Mouse (Mus musculus) midbrain, postnatal 0 days (tissue): ENCODE measurements at regions not wholly inside any gene's neighbourhood (a gene's known extent, or its start where the extent isn't known, plus 50 kb on each side); places are given as distances from the start of the nearest gene placed in this dataset.
A peak's percentile ranks its signal among the peaks of the same experiment; 100 is the strongest.

Source experiments
- ATAC-seq: fragments of 200-750 bp; cut with Nextera tagmentation; 2 replicates; pipeline ENCODE4 v1.8.0; 2017; ENCODE audit warnings: moderate number of reproducible peaks, mild to moderate bottlenecking, moderate TSS enrichment, moderate library complexity; ENCODE audit not compliant: low FRiP score
- DNase-seq: peaks from one replicate; pipeline ENCODE4 v3.0.0-alpha.2; 2015; ENCODE audit warnings: low spot score
- H3K27ac ChIP-seq: fragments of 300-500 bp; sonication (generic); 2 replicates; pipeline ENCODE4 v1.5.1; 2014; ENCODE audit warnings: low read depth, mild to moderate bottlenecking, low read length, mixed read lengths
- H3K27me3 ChIP-seq: fragments of 300-500 bp; sonication (generic); 2 replicates; pipeline ENCODE4 v1.6.1; 2014; ENCODE audit warnings: low read length, control low read depth, mixed read lengths; ENCODE audit not compliant: insufficient read depth
- H3K36me3 ChIP-seq: fragments of 300-500 bp; sonication (generic); 2 replicates; pipeline ENCODE4 v1.6.1; 2014; ENCODE audit warnings: low read length, control low read depth, mixed read lengths; ENCODE audit not compliant: insufficient read depth
- H3K4me1 ChIP-seq: fragments of 300-500 bp; sonication (generic); 2 replicates; pipeline ENCODE4 v1.6.1; 2014; ENCODE audit warnings: mild to moderate bottlenecking, control low read depth, antibody characterized with exemption, low read length, mixed read lengths; ENCODE audit not compliant: insufficient read depth
- H3K4me2 ChIP-seq: fragments of 300-500 bp; sonication (generic); 2 replicates; pipeline ENCODE4 v1.6.1; 2014; ENCODE audit warnings: low read depth, mild to moderate bottlenecking, low read length, mixed read lengths; ENCODE audit not compliant: poor library complexity, severe bottlenecking
- H3K4me3 ChIP-seq: fragments of 300-500 bp; sonication (generic); 2 replicates; pipeline ENCODE4 v1.5.1; 2014; ENCODE audit warnings: low read depth, mild to moderate bottlenecking, low read length, moderate library complexity
- H3K9ac ChIP-seq: fragments of 300-500 bp; sonication (generic); replicated peaks from 2 replicates; pipeline ENCODE4 v1.6.1; 2014; ENCODE audit warnings: mild to moderate bottlenecking, low read length, moderate library complexity, mixed read lengths; ENCODE audit not compliant: poor library complexity, severe bottlenecking
- H3K9me3 ChIP-seq: fragments of 300-500 bp; sonication (generic); 2 replicates; pipeline ENCODE4 v1.6.1; 2016; ENCODE audit warnings: low read length, control low read depth
- CTCF ChIP-seq: IDR thresholded peaks from 2 replicates; pipeline ENCODE4 v1.5.1; 2016; ENCODE audit warnings: antibody characterized with exemption, mild to moderate bottlenecking
- WGBS: fragments of 180-500 bp; shearing (Covaris S2); extraction: QIAGEN DNeasy Blood & Tissue Kit; methylation state at CpG from one replicate; pipeline ENCODE4 v1.1.7; 2014; 5-methylcytosine and 5-hydroxymethylcytosine counted together

GRCm38 (mm10) chr14:94541995-94542394 lies 651.5 kb upstream of the Pcdh9 start:
- ATAC-seq (no peak), DNase-seq (no peak)
- no peak for TF ChIP-seq CTCF
- Histone ChIP-seq H3K4me1 (no peaks in the 10 kb centered on the region), H3K9me3 (no peaks in the 10 kb centered on the region), H3K9ac (no peak overlapping the region), H3K27me3 (no peaks in the 10 kb centered on the region), H3K4me3 (no peak overlapping the region), H3K36me3 (no peaks in the 10 kb centered on the region), H3K4me2 (no peak overlapping the region), H3K27ac (no peak overlapping the region)
- WGBS: 88% methylated on average over 8 of the region's 8 CpGs

- Histone ChIP-seq H3K9ac (no peak overlapping the region), H3K27ac (no peak overlapping the region), H3K36me3 (no peaks in the 10 kb centered on the region), H3K4me2 (no peak overlapping the region), H3K27me3 (no peaks in the 10 kb centered on the region), H3K9me3 (no peaks in the 10 kb centered on the region), H3K4me1 (no peaks in the 10 kb centered on the region), H3K4me3 (no peak overlapping the region)
- WGBS: 93% methylated on average over 1 of the region's 1 CpGs
- TF ChIP-seq CTCF: no peak
- DNase-seq: no peak
- ATAC-seq: no peak
Measured at GRCm38 (mm10) chr14:94525648-94526047, 635.2 kb upstream of the Pcdh9 start.

DNA sequence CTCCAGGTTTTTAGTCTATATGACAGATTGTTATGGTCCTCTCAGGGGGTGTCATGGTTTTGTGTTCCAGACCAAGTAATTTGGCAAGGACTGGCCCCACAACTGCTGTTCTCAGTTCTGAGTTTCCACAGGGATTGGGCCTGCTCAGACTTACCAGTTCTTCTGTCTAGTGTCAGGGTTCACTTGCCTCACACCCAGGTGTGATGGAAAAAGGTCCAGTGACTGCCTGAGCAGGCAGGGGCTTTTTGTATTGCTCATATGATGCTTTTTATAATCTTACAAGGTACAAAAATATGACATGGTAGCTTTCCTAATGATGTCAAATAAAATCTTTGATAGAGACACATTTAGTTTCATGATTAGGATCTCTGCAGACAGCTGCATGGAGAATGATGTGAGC lies 634.8 kb upstream of the Pcdh9 start:
- Histone ChIP-seq H3K27me3 (no peaks in the 10 kb centered on the region), H3K4me2 (no peak overlapping the region), H3K9ac (no peak overlapping the region), H3K27ac (no peak overlapping the region), H3K4me3 (no peak overlapping the region), H3K9me3 (no peaks in the 10 kb centered on the region), H3K4me1 (no peaks in the 10 kb centered on the region), H3K36me3 (no peaks in the 10 kb centered on the region)
- ATAC-seq (no peak), DNase-seq (no peak)
- TF ChIP-seq CTCF: no peak

DNA sequence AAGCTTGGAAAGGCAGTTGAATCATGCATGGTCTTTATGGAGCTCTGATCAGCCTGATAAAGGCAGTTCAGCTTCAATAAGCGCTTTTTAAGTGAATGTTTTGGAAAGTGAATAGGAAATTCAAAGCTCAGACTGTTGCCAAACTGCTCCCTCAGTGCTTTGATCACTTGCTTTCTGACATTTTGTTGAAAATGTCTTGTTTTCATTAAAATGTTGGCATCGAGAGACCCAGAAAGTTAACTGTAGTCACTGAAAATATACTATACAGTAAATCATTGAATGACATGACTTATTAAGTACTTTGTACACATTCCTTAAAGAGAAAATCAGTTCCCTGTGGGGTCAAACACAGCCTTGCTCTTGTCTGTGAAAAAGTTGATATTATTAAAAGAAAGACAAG lies 631.5 kb upstream of the Pcdh9 start:
- no peak overlapping the region for H3K4me3 ChIP-seq
- H3K27ac ChIP-seq: no peak overlapping the region
- WGBS: 44% methylated on average over 2 of the region's 2 CpGs
- H3K4me1 ChIP-seq: no peaks in the 10 kb centered on the region
- no peaks in the 10 kb centered on the region for H3K36me3 ChIP-seq
- H3K4me2 ChIP-seq: no peak overlapping the region
- no peak for TF ChIP-seq CTCF
- ATAC-seq (no peak), DNase-seq (peak; percentile 15)
- H3K9ac ChIP-seq: no peak overlapping the region
- H3K27me3 ChIP-seq: no peaks in the 10 kb centered on the region
- H3K9me3 ChIP-seq: no peaks in the 10 kb centered on the region

DNA sequence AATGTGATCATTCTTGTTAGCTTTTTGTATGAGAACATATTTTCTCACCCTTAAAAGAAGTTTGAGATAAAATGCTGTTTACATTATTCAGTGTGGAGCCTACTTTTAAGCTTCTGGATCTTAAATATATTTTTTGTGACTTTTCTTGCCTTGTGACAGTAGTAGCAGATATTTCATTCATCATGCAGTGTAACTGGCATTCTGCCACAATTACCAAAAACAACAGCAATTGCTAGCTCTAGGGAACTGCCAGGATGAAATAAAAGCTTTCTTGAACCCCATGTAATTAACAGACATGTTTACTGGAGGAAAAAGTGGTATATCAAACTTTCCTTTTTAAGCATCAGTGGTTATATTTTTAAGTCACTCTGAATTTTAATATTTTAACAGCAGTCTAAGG lies 600.9 kb upstream of the Pcdh9 start:
- no peaks in the 10 kb centered on the region for H3K4me1 ChIP-seq
- H3K36me3 ChIP-seq: no peaks in the 10 kb centered on the region
- no peak overlapping the region for H3K4me2 ChIP-seq
- peak; percentile 7 for DNase-seq
- H3K27me3 ChIP-seq: no peaks in the 10 kb centered on the region
- H3K9ac ChIP-seq: no peak overlapping the region
- no peak for ATAC-seq
- no peak overlapping the region for H3K4me3 ChIP-seq
- H3K27ac ChIP-seq: no peak overlapping the region
- H3K9me3 ChIP-seq: no peaks in the 10 kb centered on the region
- TF ChIP-seq CTCF: no peak

GRCm38 (mm10) chr14:94475887-94476286 lies 585.4 kb upstream of the Pcdh9 start:
- no peak overlapping the region for H3K9ac ChIP-seq
- no peaks in the 10 kb centered on the region for H3K36me3 ChIP-seq
- no peak overlapping the region for H3K4me3 ChIP-seq
- H3K27me3 ChIP-seq: no peaks in the 10 kb centered on the region
- WGBS: 55% methylated on average over 3 of the region's 3 CpGs
- no peak overlapping the region for H3K4me2 ChIP-seq
- H3K9me3 ChIP-seq: no peaks in the 10 kb centered on the region
- no peak for TF ChIP-seq CTCF
- no peak; the same call in 1 of the 2 replicates for ATAC-seq
- no peaks in the 10 kb centered on the region for H3K4me1 ChIP-seq
- peak; percentile 71 for DNase-seq
- H3K27ac ChIP-seq: no peak overlapping the region

DNA sequence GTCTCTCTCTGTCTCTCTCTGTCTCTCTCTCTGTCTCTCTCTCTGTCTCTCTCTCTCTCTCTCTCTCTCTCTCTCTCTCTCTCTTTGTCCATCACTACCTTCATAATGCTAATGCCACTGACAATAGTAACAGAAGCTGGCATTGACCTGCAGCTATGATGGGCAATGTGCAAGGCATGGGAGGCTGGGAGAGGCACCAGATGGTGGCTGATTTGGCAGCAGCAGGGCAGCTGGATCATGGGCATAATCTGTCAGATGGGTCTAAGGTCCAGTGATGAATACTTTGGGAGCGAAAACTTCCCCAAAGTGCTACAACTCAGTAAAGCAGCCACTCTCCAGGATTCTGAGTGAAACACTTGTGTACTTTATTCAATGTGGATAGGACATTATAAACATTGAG lies 582.7 kb upstream of the Pcdh9 start:
- 95% methylated on average over 1 of the region's 1 CpGs for WGBS
- Histone ChIP-seq H3K36me3 (no peaks in the 10 kb centered on the region), H3K27ac (no peak overlapping the region), H3K4me3 (no peak overlapping the region), H3K27me3 (no peaks in the 10 kb centered on the region), H3K9me3 (no peaks in the 10 kb centered on the region), H3K4me2 (no peak overlapping the region), H3K9ac (no peak overlapping the region), H3K4me1 (no peaks in the 10 kb centered on the region)
- DNase-seq: peak; percentile 15
- TF ChIP-seq CTCF: no peak
- ATAC-seq: no peak
